Mouse (Mus musculus) thymus, adult 2 months (tissue): ENCODE measurements around the gene Mrps27.

Experiments
- CTCF ChIP-seq: fragments of 200-500 bp; IDR thresholded peaks from 2 replicates; pipeline ENCODE4 v1.5.1; 2012; ENCODE audit warnings: mild to moderate bottlenecking, control low read depth, low read length, moderate library complexity, borderline replicate concordance; ENCODE audit not compliant: control insufficient read depth, poor library complexity, insufficient read depth; ENCODE audit errors: extremely low read depth
- POLR2A ChIP-seq: fragments of 200-500 bp; IDR thresholded peaks from 2 replicates; pipeline ENCODE4 v1.6.1; 2012; ENCODE audit warnings: mild to moderate bottlenecking, low read length, control low read depth, moderate library complexity; ENCODE audit not compliant: control insufficient read depth, poor library complexity, insufficient read depth; ENCODE audit errors: extremely low read depth

DNA sequence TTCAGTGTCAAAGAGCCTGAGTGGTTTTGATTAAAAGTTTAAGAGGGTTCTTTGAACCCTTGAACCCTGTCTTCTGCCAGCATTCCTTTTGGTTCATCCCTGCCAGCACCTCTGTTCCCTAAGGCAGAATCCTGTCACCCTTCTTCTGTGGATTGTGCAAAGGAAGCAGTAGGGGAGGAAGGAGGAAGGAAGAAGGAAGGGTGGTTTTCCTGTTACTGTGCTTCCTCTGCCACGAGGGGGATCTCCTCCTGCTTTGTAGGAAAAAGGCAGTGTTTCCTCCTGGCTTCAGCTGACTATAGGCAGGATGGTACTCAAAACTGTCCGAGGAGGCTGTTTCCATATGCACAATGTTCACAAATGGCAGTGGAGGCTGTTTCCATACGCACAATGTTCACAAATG is 50.1 kb downstream of the Mrps27 start:
- no peak for TF ChIP-seq CTCF
- TF ChIP-seq POLR2A: no peak
